In the genomic region with DNA sequence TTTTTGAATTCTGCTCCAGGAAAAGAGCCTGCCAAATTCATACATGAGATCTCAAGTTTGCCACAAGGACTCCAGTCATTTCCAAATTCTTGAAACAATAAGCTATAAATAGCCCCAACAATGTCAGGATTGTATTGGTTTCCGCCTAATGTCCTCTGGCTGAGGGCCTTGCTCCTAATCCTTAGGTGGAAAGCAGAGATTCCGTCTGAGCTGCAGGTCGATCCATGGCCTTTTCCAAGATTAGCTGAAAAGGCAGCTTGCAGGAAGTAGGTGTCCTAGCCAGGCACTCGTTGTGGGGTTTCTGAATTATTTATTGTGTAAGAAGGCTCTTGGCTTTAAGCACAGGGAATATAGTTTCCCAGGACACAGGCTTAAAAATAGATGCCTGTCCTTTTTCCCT, we compare ENCODE assay signal across 12 mouse cellular contexts.
A peak's percentile ranks its signal among the peaks of the same experiment; 100 is the strongest.
DNase-seq lines count a peak whose midpoint lies in the region; ATAC-seq lines count a peak whose summit lies in the region.
"Had no signal": no experiment of that assay in that cellular context is flagged by ENCODE, and none has a peak within 500 bp of the region (broad histone marks: within the 10 kb centered on the region; RNA-seq: fewer than 3 reads in every experiment).

No protein-coding gene starts in this region.

- no peak for ATAC-seq in megakaryocyte-erythroid progenitor cell, adult 5-6 weeks (replicated peaks; ENCODE audit: low FRiP score, low TSS enrichment, poor library complexity, severe bottlenecking)
- ATAC-seq: forebrain, embryonic 14.5 days; midbrain, embryonic 15.5 days had no signal

- DNase-seq in gastrocnemius, postnatal 25 days = peak; percentile 10
- DNase-seq in gastrocnemius, postnatal 4 days (ENCODE audit: low spot score in 2 of 2) = no peak
- DNase-seq in lung, postnatal 10 days = peak; percentile 5
- no peak for DNase-seq in lung, adult 18-20 months
- DNase-seq in heart, postnatal 25 days (ENCODE audit: low spot score) = peak; percentile 10
- no peak for DNase-seq in retina, postnatal 1 day
- DNase-seq: cerebellum, adult 9-11 months; lung, postnatal 4 days; thymus, adult 2 months had no signal

- intact Hi-C loops in heart, postnatal 25 days (cut with DNase I) = loop anchor here (5.0 to 10.0 kb wide), 3 partner anchors 40 to 155 kb away; no protein-coding TSS in a partner anchor

Comparison
In these comparisons a context has a peak if more than half of its experiments do, and no peak if none do; other contexts are left out.
1. DNase-seq: peak in gastrocnemius, postnatal 25 days (single experiment), lung, postnatal 10 days (single experiment) and heart, postnatal 25 days (single experiment); none in gastrocnemius, postnatal 4 days (0 of 2), lung, adult 18-20 months (0 of 2) and retina, postnatal 1 day (single experiment).